Mouse (Mus musculus): Measurements from ENCODE around the gene Cer1. TPM values are rescaled to one million over a fixed set of nuclear protein-coding genes. Genes with fewer than 3 reads are reported as not detected.

Gene Cer1
- polyA plus RNA-seq, 1 experiment from 2014 or later, result not detected

DNA sequence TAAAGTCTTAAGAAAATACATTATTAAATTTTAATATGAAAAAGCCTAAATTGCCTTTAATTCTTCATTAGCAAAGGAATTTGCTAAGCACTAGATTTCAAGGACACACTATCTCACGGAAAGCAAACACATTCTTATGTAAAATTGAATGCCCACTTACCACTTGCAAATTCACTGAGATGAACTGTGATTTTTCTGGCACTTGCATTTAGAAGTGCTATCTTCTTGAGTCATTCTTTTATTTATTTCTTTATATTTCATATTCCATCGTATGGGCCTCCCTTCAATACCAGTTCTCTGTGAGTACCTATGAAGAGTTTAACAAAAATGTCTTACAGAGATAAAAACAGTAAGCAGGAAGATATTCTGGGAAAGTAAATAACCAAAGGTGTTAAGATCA, 31.1 kb downstream of the Cer1 start:
- Histone ChIP-seq H3K36me3 (replicated peaks) (peaks cover 6% of the 10 kb centered on the region; the same call in 1 of the 2 replicates), H3K9me3 (no peaks in the 10 kb centered on the region), H3K4me3 (no peak overlapping the region), H3K27me3 (replicated peaks; ENCODE audit: low read depth, poor library complexity, severe bottlenecking) (no peaks in the 10 kb centered on the region), H3K4me1 (peaks cover 17% of the 10 kb centered on the region), H3K27ac (replicated peaks) (no peak overlapping the region)
- DNase-seq (ENCODE audit: low spot score), result no peak
- 89% methylated on average over 2 of the region's 2 CpGs for WGBS

DNA sequence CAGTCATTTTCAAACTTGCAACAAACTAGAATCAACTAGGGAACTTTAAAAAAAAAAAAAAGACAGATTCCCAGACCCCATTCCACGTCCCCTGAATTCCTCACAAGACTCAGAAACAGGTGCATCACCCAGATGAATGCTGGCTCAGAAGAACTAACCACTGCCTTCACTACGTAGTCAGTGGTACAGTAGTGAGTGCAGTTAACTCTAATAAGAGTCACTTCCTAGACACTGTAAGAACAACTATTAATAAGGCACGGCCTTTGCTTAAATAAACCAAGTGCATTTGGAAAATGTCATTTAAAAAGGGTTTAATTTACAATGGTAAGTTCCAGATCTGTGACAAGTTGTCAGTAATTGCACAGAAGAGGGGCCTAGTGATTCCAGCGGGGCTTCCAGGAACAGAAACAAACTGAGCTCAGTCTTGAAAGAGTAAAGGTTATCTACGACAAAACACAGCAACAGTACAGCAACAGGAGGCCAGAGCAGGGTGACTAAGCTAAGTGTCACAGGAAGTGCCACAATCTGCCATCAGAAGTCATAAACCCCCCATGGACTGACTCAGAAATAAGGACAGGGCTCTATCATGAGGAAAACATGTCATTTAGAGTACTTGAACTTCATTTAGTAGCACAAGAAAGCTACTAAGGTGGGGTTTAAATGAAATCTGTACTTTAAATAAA, 36.3 kb downstream of the Cer1 start:
- Histone ChIP-seq H3K27ac (replicated peaks) (no peak overlapping the region), H3K4me3 (no peak overlapping the region), H3K36me3 (replicated peaks) (peaks cover 20% of the 10 kb centered on the region), H3K4me1 (peaks cover 14% of the 10 kb centered on the region), H3K9me3 (no peaks in the 10 kb centered on the region), H3K27me3 (replicated peaks; ENCODE audit: low read depth, poor library complexity, severe bottlenecking) (no peaks in the 10 kb centered on the region)
- 55% methylated on average over 5 of the region's 5 CpGs for WGBS
- no peak for DNase-seq (ENCODE audit: low spot score)

DNA sequence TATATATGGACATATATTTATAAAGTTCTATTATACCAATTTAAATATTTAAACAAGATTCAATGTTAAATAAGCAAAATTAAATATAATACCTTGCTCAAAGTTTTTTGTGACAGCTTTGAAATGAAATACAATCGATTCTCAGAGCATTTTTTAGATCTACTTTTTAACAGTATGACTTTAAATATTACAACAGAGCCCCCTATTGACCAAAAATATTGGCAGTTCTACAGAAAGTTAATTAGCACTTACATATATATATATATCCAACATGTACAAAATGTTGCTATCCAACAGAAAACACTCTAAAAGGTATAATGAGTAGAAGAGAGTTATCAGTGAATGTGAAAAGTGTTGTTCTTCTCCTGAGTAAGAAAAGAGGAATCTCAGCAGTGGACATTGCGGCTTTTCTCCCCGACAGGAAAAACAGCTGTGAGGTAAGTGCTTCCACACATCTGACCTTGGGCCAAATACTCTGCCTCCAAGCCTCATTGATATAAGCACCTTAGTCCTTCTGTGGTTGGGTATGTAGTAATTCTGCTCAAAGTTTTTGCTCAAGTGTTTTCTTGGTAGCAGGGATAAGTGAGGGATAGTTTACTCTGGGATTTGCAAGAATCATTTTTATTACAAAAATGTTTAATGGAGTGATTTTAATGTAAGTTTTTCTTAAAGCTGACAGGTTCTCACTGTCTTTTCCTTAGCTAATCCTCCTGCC, 47.3 kb downstream of the Cer1 start:
- Histone ChIP-seq H3K4me1 (no peaks in the 10 kb centered on the region), H3K36me3 (replicated peaks) (peaks cover 43% of the 10 kb centered on the region), H3K27me3 (replicated peaks; ENCODE audit: low read depth, poor library complexity, severe bottlenecking) (no peaks in the 10 kb centered on the region), H3K27ac (replicated peaks) (no peak overlapping the region), H3K9me3 (no peaks in the 10 kb centered on the region), H3K4me3 (no peak overlapping the region)
- 74% methylated on average over 3 of the region's 3 CpGs for WGBS
- no peak for DNase-seq (ENCODE audit: low spot score)

Other genes with a start within 250 kb of the Cer1 start
- 17.3 and 26.7 TPM in 2 replicates for gene Nfib, start 179.4 kb downstream of the Cer1 start, polyA plus RNA-seq (2016; fragmentation: Nextera tagmentation; extraction: Ambion mirVana)
- gene Zdhhc21, start 25.2 kb downstream of the Cer1 start, polyA plus RNA-seq (2016; fragmentation: Nextera tagmentation; extraction: Ambion mirVana), result 13.5 and 14.0 TPM in 2 replicates
- 15.0 and 15.5 TPM in 2 replicates for gene Frem1, start 167.2 kb upstream of the Cer1 start, polyA plus RNA-seq (2016; fragmentation: Nextera tagmentation; extraction: Ambion mirVana)

All from embryonic facial prominence, embryonic 10.5 days (tissue).